Mouse (Mus musculus) C2C12 (cell line): ENCODE measurements around the gene Col3a1.

Experiments
- MAX ChIP-seq: IDR thresholded peaks from one replicate; pipeline ENCODE4 v1.6.1; 2011; ENCODE audit warnings: mild to moderate bottlenecking, control low read depth
- USF1 ChIP-seq: IDR thresholded peaks from one replicate; pipeline ENCODE4 v1.6.1; 2011; ENCODE audit warnings: low read depth, mild to moderate bottlenecking, control low read depth, moderate library complexity

- TF ChIP-seq USF1 (no peak), MAX (no peak)
These were observed 9.5 kb downstream of the Col3a1 start for GRCm38 (mm10) chr1:45320861-45321260.
